Mouse (Mus musculus): ENCODE measurements at regions not wholly inside any gene's neighbourhood (a gene's known extent, or its start where the extent isn't known, plus 50 kb on each side); places are given as distances from the start of the nearest gene placed in this dataset.

GRCm38 (mm10) chr4:70026848-70027247, 383.4 kb downstream of the Cdk5rap2 start:
- in situ Hi-C loops (cut with MboI; ENCODE audit: low pct_ligation_motif_present, low pct_unique_long_range_greater_than_20kb, low sequenced_read_pairs) (no loop called here), dilution Hi-C loops (cut with MboI; ENCODE audit: extremely low pct_ligation_motif_present, extremely low pct_unique_long_range_greater_than_20kb, low sequenced_read_pairs) (no loop called here)
- H3K27ac ChIP-seq (ENCODE audit: insufficient read depth, low read depth): no peak overlapping the region
- no peak overlapping the region for H3K9ac ChIP-seq (ENCODE audit: insufficient read depth, low read depth)
- peaks cover 21% of the 10 kb centered on the region for H3K9me3 ChIP-seq (replicated peaks; ENCODE audit: low read length)
- H3K4me3 ChIP-seq (replicated peaks in 1 of 3; ENCODE audit: low read depth in 2 of 3, low read length in 2 of 3, poor library complexity in 1 of 3): no peak overlapping the region
- H3K79me2 ChIP-seq (replicated peaks; ENCODE audit: control insufficient read depth, extremely low read depth, insufficient read depth, poor library complexity, severe bottlenecking): no peaks in the 10 kb centered on the region
- H3K27me3 ChIP-seq (replicated peaks): no peaks in the 10 kb centered on the region
- no peak for DNase-seq (ENCODE audit: extremely low read depth)
- TF ChIP-seq EP300 (IDR thresholded peaks at IDR 0.05; ENCODE audit: low read length) (no peak), ZMIZ1 (IDR thresholded peaks at IDR 0.05; ENCODE audit: low read depth, low read length) (no peak), ZC3H11A (IDR thresholded peaks at IDR 0.05; ENCODE audit: low read depth, low read length) (no peak), E2F4 (IDR thresholded peaks at IDR 0.05; ENCODE audit: insufficient replicate concordance, low read depth, low read length) (no peak), TCF12 (IDR thresholded peaks at IDR 0.05; ENCODE audit: low read depth, low read length) (no peak), TBP (conservative IDR thresholded peaks at IDR 0.05; ENCODE audit: low read depth, low read length) (no peak), MAZ (IDR thresholded peaks at IDR 0.05; ENCODE audit: low read depth, low read length) (no peak), USF1 (IDR thresholded peaks at IDR 0.05; ENCODE audit: low read depth, low read length) (no peak), RCOR1 (conservative IDR thresholded peaks at IDR 0.05; ENCODE audit: low read depth, low read length) (no peak), POLR2A (IDR thresholded peaks at IDR 0.05; ENCODE audit: low read depth, low read length) (no peak), NRF1 (IDR thresholded peaks at IDR 0.05; ENCODE audit: low read depth, low read length) (no peak), RAD21 (IDR thresholded peaks at IDR 0.05; ENCODE audit: low read depth, low read length) (no peak), GABPA (IDR thresholded peaks at IDR 0.05; ENCODE audit: insufficient replicate concordance, low read depth, low read length) (no peak), CHD1 (IDR thresholded peaks at IDR 0.05; ENCODE audit: low read depth, low read length) (no peak), UBTF (IDR thresholded peaks at IDR 0.05; ENCODE audit: low read depth, low read length) (no peak), MXI1 (IDR thresholded peaks at IDR 0.05; ENCODE audit: low read depth, low read length) (no peak), JUN (IDR thresholded peaks at IDR 0.05; ENCODE audit: insufficient read depth, low read depth, low read length) (no peak), ELF1 (IDR thresholded peaks at IDR 0.05; ENCODE audit: low read depth, low read length) (no peak)
- H3K36me3 ChIP-seq (replicated peaks in 1 of 2; ENCODE audit: control insufficient read depth in 1 of 2, insufficient read depth in 1 of 2, low read length in 1 of 2): no peaks in the 10 kb centered on the region
- H3K4me2 ChIP-seq (ENCODE audit: insufficient read depth, low read depth, poor library complexity, severe bottlenecking): no peak overlapping the region
- H3K4me1 ChIP-seq (ENCODE audit: control insufficient read depth in 1 of 2, insufficient read depth in 2 of 2): no peaks in the 10 kb centered on the region

- DNase-seq (ENCODE audit: extremely low read depth): no peak
- in situ Hi-C loops (cut with MboI; ENCODE audit: low pct_ligation_motif_present, low pct_unique_long_range_greater_than_20kb, low sequenced_read_pairs): no loop called here
- Histone ChIP-seq H3K36me3 (replicated peaks in 1 of 2; ENCODE audit: control insufficient read depth in 1 of 2, insufficient read depth in 1 of 2, low read length in 1 of 2) (no peaks in the 10 kb centered on the region), H3K4me2 (ENCODE audit: insufficient read depth, low read depth, poor library complexity, severe bottlenecking) (no peak overlapping the region), H3K9me3 (replicated peaks; ENCODE audit: low read length) (peaks cover 18% of the 10 kb centered on the region), H3K27me3 (replicated peaks) (no peaks in the 10 kb centered on the region), H3K4me1 (ENCODE audit: control insufficient read depth in 1 of 2, insufficient read depth in 2 of 2) (no peaks in the 10 kb centered on the region), H3K27ac (ENCODE audit: insufficient read depth, low read depth) (no peak overlapping the region), H3K9ac (ENCODE audit: insufficient read depth, low read depth) (no peak overlapping the region), H3K79me2 (replicated peaks; ENCODE audit: control insufficient read depth, extremely low read depth, insufficient read depth, poor library complexity, severe bottlenecking) (no peaks in the 10 kb centered on the region), H3K4me3 (replicated peaks in 1 of 3; ENCODE audit: low read depth in 2 of 3, low read length in 2 of 3, poor library complexity in 1 of 3) (no peak overlapping the region)
- dilution Hi-C loops (cut with MboI; ENCODE audit: extremely low pct_ligation_motif_present, extremely low pct_unique_long_range_greater_than_20kb, low sequenced_read_pairs): no loop called here
- TF ChIP-seq CTCF (conservative IDR thresholded peaks at IDR 0.05 in 1 of 2, IDR thresholded peaks at IDR 0.05 in 1 of 2; ENCODE audit: low read depth in 2 of 2, low read length in 2 of 2) (no peak), TBP (conservative IDR thresholded peaks at IDR 0.05; ENCODE audit: low read depth, low read length) (no peak), BHLHE40 (IDR thresholded peaks at IDR 0.05; ENCODE audit: low read depth, low read length) (no peak), MAFK (IDR thresholded peaks at IDR 0.05; ENCODE audit: insufficient replicate concordance, low read length) (no peak), TCF12 (IDR thresholded peaks at IDR 0.05; ENCODE audit: low read depth, low read length) (no peak), KAT2A (IDR thresholded peaks at IDR 0.05; ENCODE audit: insufficient replicate concordance, low read length) (no peak), RAD21 (IDR thresholded peaks at IDR 0.05; ENCODE audit: low read depth, low read length) (no peak), ZMIZ1 (IDR thresholded peaks at IDR 0.05; ENCODE audit: low read depth, low read length) (no peak), NRF1 (IDR thresholded peaks at IDR 0.05; ENCODE audit: low read depth, low read length) (no peak), UBTF (IDR thresholded peaks at IDR 0.05; ENCODE audit: low read depth, low read length) (no peak), ELF1 (IDR thresholded peaks at IDR 0.05; ENCODE audit: low read depth, low read length) (no peak), ZC3H11A (IDR thresholded peaks at IDR 0.05; ENCODE audit: low read depth, low read length) (no peak), E2F4 (IDR thresholded peaks at IDR 0.05; ENCODE audit: insufficient replicate concordance, low read depth, low read length) (no peak), IRF4 (IDR thresholded peaks at IDR 0.05; ENCODE audit: low read depth, low read length) (no peak)
These were observed 385.3 kb downstream of the Cdk5rap2 start for GRCm38 (mm10) chr4:70024838-70025376.

Data from CH12.LX (cell line).